Mouse (Mus musculus): Measurements from ENCODE around the gene Trim66. TPM values are rescaled to one million over a fixed set of nuclear protein-coding genes. Genes with fewer than 3 reads are reported as not detected.

Trim66 gene
- polyA plus RNA-seq (2015; fragmentation: Nextera tagmentation; extraction: Ambion mirVana) = 0.92 and 1.1 TPM in 2 replicates

GRCm38 (mm10) chr7:109508034-109508433 is at the start of gene Trim66:
Gene Trim66 (minus strand): TSS chr7:109508134.
- peak within 1 kb of the TSS; percentile 44; the same call in 1 of the 2 replicates for H3K27ac ChIP-seq
- no peak within 1 kb of the TSS for H3K4me3 ChIP-seq
- H3K27me3 ChIP-seq (replicated peaks) = no peaks in the 10 kb centered on the region
- no peaks in the 10 kb centered on the region for H3K9me3 ChIP-seq
- H3K9ac ChIP-seq = no peak within 1 kb of the TSS
- H3K36me3 ChIP-seq (replicated peaks) = no peaks in the 10 kb centered on the region
- H3K4me2 ChIP-seq = peak within 1 kb of the TSS; percentile 25
- ATAC-seq (replicated peaks) = peak; percentile 10; the same call in 1 of the 2 replicates
- H3K4me1 ChIP-seq = peaks cover 14% of the 10 kb centered on the region
- 85% methylated on average over 4 of the region's 4 CpGs for WGBS

DNA sequence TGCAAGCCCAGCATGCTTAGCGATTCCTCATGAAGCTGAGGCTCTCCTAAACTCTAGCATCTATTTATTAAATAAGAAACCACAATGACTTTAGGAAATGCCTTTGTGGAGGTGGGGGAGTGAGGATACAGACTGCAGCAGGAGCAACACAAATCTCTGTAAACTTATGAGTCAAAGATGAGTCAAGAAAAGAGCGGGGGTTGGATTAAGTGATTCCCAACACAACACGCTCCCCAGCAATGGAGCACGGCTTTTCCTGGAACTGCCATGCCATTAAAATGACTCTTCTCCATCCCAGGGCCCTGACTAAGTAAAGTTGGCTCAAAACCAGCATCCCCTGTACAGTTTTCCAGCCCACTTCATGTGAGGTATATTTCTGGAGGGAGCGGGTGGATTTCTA is 38.8 kb upstream of the Trim66 start:
- Histone ChIP-seq H3K27me3 (replicated peaks) (no peaks in the 10 kb centered on the region), H3K4me2 (no peak overlapping the region), H3K9ac (no peak overlapping the region), H3K4me3 (no peak overlapping the region), H3K27ac (no peak overlapping the region), H3K36me3 (replicated peaks) (no peaks in the 10 kb centered on the region), H3K4me1 (0 out of 2 replicates have a peak, but pooled peaks cover 2% of the 10 kb centered on the region), H3K9me3 (no peaks in the 10 kb centered on the region)
- no peak for ATAC-seq (replicated peaks)
- WGBS = 96% methylated on average over 5 of the region's 5 CpGs

DNA sequence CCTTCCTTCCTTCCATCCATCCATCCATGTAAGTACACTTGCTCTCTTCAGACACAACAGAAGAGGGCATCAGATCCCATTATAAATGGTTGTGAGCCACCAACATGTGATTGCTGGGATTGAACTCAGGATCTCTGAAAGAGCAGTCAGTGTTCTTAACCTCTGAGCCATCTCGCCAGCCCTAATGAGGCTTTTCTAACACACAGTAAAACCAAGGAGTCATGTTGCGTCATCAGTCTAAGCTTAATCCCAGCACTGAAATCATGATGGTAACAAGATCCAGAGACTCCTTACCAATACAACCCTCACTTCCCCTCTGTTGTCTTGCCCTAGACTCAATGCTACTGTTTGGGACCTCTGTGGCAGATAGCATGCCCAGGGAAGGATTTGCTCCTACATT is 38.3 kb upstream of the Trim66 start:
- H3K27me3 ChIP-seq (replicated peaks) = no peaks in the 10 kb centered on the region
- H3K4me2 ChIP-seq = no peak overlapping the region
- H3K27ac ChIP-seq = no peak overlapping the region
- ATAC-seq (replicated peaks) = no peak
- 0 out of 2 replicates have a peak, but pooled peaks cover 2% of the 10 kb centered on the region for H3K4me1 ChIP-seq
- H3K9me3 ChIP-seq = no peaks in the 10 kb centered on the region
- H3K9ac ChIP-seq = no peak overlapping the region
- no peak overlapping the region for H3K4me3 ChIP-seq
- WGBS = 81% methylated on average over 2 of the region's 2 CpGs
- no peaks in the 10 kb centered on the region for H3K36me3 ChIP-seq (replicated peaks)

DNA sequence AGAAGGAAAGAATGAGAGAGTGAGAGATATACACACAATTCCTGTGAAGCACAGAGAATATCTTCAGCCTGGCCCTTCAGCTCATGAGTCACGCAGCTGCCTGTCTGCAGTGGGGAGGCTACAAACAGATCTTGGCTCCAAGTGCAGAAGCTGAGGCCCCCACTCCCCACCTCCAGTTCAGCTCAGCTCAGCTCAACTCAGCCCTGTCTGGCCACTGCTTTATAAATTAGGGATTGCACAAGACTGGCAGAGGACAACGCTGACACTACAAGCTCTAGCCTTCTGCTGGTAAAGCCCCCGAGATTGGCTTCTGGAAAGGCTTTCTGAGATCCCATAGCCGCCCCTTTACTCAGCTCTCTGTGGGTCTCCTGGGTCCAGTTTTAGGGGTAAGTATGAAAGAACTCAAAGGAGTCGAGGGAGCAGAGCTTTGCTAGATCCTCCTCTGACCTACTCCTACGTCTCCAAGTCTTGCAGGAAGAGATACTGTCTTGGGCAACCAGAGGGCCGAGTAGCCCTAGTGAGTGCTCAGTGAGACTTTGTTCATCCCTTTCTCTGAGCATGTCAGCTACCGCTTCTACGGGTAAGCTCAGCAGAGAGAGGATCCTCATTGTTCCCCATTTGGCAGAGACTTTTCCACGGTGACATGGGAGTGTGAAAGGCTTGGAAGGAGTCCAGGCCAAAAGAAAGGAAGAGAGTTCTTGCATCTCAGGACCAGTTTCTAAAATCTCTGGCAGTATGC is 37.5 kb upstream of the Trim66 start:
- Histone ChIP-seq H3K4me1 (0 out of 2 replicates have a peak, but pooled peaks cover 2% of the 10 kb centered on the region), H3K9me3 (no peaks in the 10 kb centered on the region), H3K9ac (no peak overlapping the region), H3K27ac (no peak overlapping the region), H3K4me2 (no peak overlapping the region), H3K36me3 (replicated peaks) (no peaks in the 10 kb centered on the region), H3K4me3 (no peak overlapping the region), H3K27me3 (replicated peaks) (no peaks in the 10 kb centered on the region)
- 75% methylated on average over 10 of the region's 10 CpGs for WGBS
- no peak for ATAC-seq (replicated peaks)

DNA sequence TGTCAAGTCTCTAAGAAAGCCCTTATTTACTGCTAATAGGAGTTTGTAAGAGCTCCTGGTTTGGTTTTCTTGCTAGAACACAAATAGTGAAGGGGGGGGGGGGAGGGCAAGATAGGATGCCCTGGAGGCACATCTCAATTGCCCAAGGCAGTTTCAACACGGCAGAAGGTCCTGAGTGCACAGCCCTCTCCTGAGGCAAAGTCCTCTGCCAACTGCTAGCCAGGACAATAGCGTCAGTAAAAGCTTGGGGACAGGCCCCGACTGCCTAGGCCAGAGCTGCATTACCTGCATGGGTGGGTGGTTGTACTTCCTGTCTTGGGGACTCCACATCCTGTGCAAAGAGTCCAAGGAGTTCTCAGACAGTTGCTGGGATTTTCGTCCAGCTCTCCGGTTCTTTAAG is 36.9 kb upstream of the Trim66 start:
- H3K27ac ChIP-seq = no peak overlapping the region
- no peak overlapping the region for H3K4me2 ChIP-seq
- ATAC-seq (replicated peaks) = no peak
- no peak overlapping the region for H3K9ac ChIP-seq
- H3K4me3 ChIP-seq = no peak overlapping the region
- no peaks in the 10 kb centered on the region for H3K9me3 ChIP-seq
- 83% methylated on average over 5 of the region's 5 CpGs for WGBS
- no peaks in the 10 kb centered on the region for H3K27me3 ChIP-seq (replicated peaks)
- 0 out of 2 replicates have a peak, but pooled peaks cover 2% of the 10 kb centered on the region for H3K4me1 ChIP-seq
- no peaks in the 10 kb centered on the region for H3K36me3 ChIP-seq (replicated peaks)

DNA sequence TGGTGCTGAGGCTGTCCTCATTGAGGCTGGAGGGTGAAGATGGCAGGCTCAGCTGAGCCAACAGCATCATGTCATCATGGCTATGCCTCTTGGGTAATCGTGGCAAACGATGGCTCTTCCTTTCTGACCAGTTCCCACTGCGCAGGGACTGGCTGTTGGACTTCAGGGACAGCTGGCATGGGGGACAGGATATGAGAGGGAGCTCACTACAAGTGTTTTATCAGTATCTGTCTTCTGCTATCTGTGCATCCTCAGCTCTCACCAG is 34.4 kb upstream of the Trim66 start:
- Histone ChIP-seq H3K27me3 (replicated peaks) (no peaks in the 10 kb centered on the region), H3K9me3 (no peaks in the 10 kb centered on the region), H3K9ac (no peak overlapping the region), H3K27ac (no peak overlapping the region), H3K4me3 (no peak overlapping the region), H3K4me2 (no peak overlapping the region), H3K36me3 (replicated peaks) (no peaks in the 10 kb centered on the region), H3K4me1 (0 out of 2 replicates have a peak, but pooled peaks cover 2% of the 10 kb centered on the region)
- ATAC-seq (replicated peaks) = no peak
- 94% methylated on average over 3 of the region's 3 CpGs for WGBS

DNA sequence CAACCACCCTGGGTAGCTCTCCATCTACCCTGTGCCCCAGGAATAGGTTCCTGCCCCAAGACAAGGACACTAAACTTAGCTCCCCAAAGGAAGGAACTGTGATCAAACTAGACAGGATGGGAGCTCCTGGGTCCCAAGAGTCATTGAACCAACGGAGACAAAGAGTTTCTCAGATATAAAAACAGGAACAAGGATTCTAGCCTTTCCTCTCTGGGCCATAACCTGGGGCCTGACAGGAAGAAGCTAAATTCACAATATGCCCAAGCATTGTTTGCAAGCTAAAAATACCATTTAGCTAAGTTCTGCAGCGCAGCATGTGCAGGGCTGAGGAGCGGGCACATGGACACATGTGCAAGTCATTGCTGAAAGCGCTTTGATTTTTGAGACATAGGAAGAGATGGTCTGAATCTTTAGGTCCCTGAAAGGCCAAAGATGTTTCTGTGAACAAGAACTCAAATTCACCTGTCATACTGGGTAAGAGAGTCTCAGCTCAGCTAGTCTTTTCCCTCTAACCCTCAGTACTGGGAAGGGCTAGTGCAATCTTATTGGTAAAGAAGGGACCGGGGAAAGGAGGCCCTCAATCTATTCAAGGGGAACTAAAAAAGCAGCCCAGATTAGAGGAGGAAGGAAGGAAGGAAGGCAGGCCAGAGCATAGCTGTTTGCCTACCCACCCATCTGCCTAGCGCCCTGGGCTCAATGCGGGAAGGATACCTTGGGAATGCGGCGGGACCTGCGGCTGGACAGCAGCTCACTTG is 33.9 kb upstream of the Trim66 start:
- Histone ChIP-seq H3K27ac (no peak overlapping the region), H3K4me1 (peaks cover 5% of the 10 kb centered on the region; the same call in 1 of the 2 replicates), H3K36me3 (replicated peaks) (no peaks in the 10 kb centered on the region), H3K27me3 (replicated peaks) (no peaks in the 10 kb centered on the region), H3K4me3 (no peak overlapping the region), H3K4me2 (no peak overlapping the region), H3K9me3 (no peaks in the 10 kb centered on the region), H3K9ac (no peak overlapping the region)
- ATAC-seq (replicated peaks) = no peak
- WGBS = 92% methylated on average over 10 of the region's 10 CpGs

DNA sequence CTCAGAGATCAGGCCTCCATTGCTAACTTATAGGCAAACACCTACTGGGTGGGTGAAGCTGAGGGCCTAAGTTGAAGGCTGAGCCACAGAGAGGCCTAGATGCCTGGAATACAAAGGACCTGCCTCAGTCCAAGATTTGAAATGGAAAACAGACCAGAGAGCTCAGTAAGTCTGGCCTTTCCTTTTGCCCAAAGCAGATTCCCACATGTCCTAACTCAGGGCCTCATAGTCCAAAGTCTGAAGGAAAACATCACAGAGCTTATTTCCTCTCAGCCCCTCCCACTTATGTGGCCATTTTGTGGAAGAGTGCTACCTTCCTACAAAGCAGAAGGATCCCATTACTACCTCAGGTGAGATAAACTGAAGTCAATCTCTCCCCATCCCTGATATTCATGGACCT is 33.0 kb upstream of the Trim66 start:
- no peak overlapping the region for H3K4me2 ChIP-seq
- H3K27me3 ChIP-seq (replicated peaks) = no peaks in the 10 kb centered on the region
- H3K9ac ChIP-seq = no peak overlapping the region
- H3K4me3 ChIP-seq = no peak overlapping the region
- no peak for ATAC-seq (replicated peaks)
- H3K9me3 ChIP-seq = no peaks in the 10 kb centered on the region
- H3K27ac ChIP-seq = no peak overlapping the region
- H3K36me3 ChIP-seq (replicated peaks) = no peaks in the 10 kb centered on the region
- peaks cover 7% of the 10 kb centered on the region; the same call in 1 of the 2 replicates for H3K4me1 ChIP-seq

DNA sequence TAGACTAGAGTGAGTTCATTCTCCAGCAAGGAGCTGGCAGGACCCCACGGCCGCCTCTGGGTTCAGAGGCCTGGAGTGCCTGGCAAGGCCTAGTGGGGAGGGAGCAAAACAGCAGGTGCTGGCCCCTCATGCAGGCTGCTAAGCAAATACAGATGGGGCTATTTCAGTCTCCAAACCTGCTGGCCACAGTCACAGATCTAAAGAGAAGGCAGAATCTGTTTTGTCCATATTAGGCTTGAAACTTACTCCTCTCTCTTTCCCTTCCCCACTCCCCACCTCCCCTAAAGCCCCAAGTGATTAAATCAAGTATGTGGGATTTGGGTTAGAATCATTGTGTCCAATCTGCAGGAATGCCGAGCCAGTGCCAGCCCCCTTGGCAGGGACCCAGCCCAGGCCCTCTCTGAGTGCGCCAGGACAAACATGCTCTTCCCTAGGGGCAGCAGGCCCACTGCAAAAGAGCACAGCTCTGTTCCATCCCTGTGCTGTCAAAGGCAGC is 28.6 kb upstream of the Trim66 start:
- Histone ChIP-seq H3K27me3 (replicated peaks) (no peaks in the 10 kb centered on the region), H3K4me1 (peaks cover 5% of the 10 kb centered on the region; the same call in 1 of the 2 replicates), H3K9me3 (no peaks in the 10 kb centered on the region), H3K27ac (peak overlapping the region; percentile 31; the same call in 1 of the 2 replicates), H3K4me2 (no peak overlapping the region), H3K4me3 (no peak overlapping the region), H3K9ac (no peak overlapping the region), H3K36me3 (replicated peaks) (no peaks in the 10 kb centered on the region)
- peak; percentile 86 for ATAC-seq (replicated peaks)
- WGBS = 38% methylated on average over 4 of the region's 4 CpGs

DNA sequence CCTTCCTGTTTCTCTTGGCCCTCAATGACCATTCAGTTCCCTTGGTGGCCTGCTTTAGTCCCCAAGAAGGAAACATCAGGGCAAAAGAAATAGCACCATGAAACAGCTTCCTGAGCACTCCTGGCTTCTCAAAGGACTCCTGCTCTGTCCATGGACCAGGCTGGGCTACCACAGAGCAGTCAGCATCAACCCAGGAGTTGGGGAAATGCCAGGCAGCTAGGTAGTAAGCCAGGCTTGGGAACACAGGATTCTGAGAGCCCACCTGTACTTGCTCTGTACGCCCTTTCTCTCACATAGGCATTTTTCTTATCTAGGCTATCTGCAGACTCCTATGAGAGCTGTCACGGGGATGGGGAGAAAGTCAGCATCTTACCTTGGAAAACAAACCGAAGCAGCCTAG is 27.0 kb upstream of the Trim66 start:
- Histone ChIP-seq H3K4me1 (peaks cover 5% of the 10 kb centered on the region; the same call in 1 of the 2 replicates), H3K4me3 (no peak overlapping the region), H3K36me3 (replicated peaks) (no peaks in the 10 kb centered on the region), H3K9me3 (no peaks in the 10 kb centered on the region), H3K27me3 (replicated peaks) (no peaks in the 10 kb centered on the region), H3K9ac (no peak overlapping the region), H3K27ac (no peak overlapping the region), H3K4me2 (no peak overlapping the region)
- 95% methylated on average over 3 of the region's 3 CpGs for WGBS
- ATAC-seq (replicated peaks) = no peak

DNA sequence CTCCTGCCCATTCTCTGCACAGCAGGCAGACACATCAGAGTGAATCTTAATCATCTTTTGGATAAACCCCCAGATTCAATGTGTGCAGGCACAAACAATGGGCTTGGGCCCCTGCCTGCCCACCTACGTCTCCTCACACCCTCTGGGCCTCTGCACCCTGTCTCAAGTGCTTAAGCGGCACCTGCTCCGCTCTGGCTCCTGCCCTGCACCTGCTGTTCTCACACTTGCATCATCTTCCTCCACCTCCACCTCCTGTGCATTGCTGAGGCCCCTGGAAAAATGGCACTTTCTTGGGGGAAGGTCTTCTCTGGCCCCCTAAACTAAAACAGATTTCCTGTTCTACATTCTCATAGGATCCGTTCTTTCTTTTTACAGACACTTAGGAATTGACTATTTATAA is 26.0 kb upstream of the Trim66 start:
- H3K4me1 ChIP-seq = peaks cover 5% of the 10 kb centered on the region; the same call in 1 of the 2 replicates
- no peak overlapping the region for H3K27ac ChIP-seq
- ATAC-seq (replicated peaks) = no peak
- H3K4me2 ChIP-seq = no peak overlapping the region
- no peak overlapping the region for H3K9ac ChIP-seq
- H3K36me3 ChIP-seq (replicated peaks) = no peaks in the 10 kb centered on the region
- no peaks in the 10 kb centered on the region for H3K27me3 ChIP-seq (replicated peaks)
- no peak overlapping the region for H3K4me3 ChIP-seq
- WGBS = 89% methylated on average over 4 of the region's 4 CpGs
- H3K9me3 ChIP-seq = no peaks in the 10 kb centered on the region

- Histone ChIP-seq H3K9me3 (no peaks in the 10 kb centered on the region), H3K36me3 (replicated peaks) (no peaks in the 10 kb centered on the region), H3K9ac (no peak overlapping the region), H3K27me3 (replicated peaks) (no peaks in the 10 kb centered on the region), H3K27ac (no peak overlapping the region), H3K4me1 (peaks cover 5% of the 10 kb centered on the region; the same call in 1 of the 2 replicates), H3K4me3 (no peak overlapping the region), H3K4me2 (no peak overlapping the region)
- ATAC-seq (replicated peaks) = no peak
- WGBS = 90% methylated on average over 4 of the region's 4 CpGs
Observed at GRCm38 (mm10) chr7:109533129-109533528, 25.2 kb upstream of the Trim66 start.
